Mouse (Mus musculus) hindbrain, embryonic 15.5 days (tissue): ENCODE data around the gene Slc37a4. TPM values are rescaled to one million over a fixed set of nuclear protein-coding genes. Genes with fewer than 3 reads are reported as not detected.
"Not testable (repeated sequence)": the region's sequence is repeated elsewhere in the genome, so short reads cannot be mapped to it uniquely, and the experiment has no call there.

Experiments used
- ATAC-seq: fragments of 200-750 bp; cut with Nextera tagmentation; 2 replicates; pipeline ENCODE4 v1.8.0; 2017; ENCODE audit warnings: low read depth, moderate number of reproducible peaks, moderate TSS enrichment; ENCODE audit not compliant: low FRiP score
- H3K27ac ChIP-seq: fragments of 300-500 bp; sonication (generic); replicated peaks from 2 replicates; pipeline ENCODE4 v1.5.1; 2015; ENCODE audit warnings: mild to moderate bottlenecking, inconsistent platforms
- H3K27me3 ChIP-seq: fragments of 300-500 bp; sonication (generic); 2 replicates; pipeline ENCODE4 v1.6.1; 2015; ENCODE audit warnings: control low read depth, inconsistent platforms
- H3K36me3 ChIP-seq: fragments of 300-500 bp; sonication (generic); 2 replicates; pipeline ENCODE4 v1.6.1; 2015; ENCODE audit warnings: control low read depth, inconsistent platforms
- H3K4me1 ChIP-seq: fragments of 300-500 bp; sonication (generic); replicated peaks from 2 replicates; pipeline ENCODE4 v1.6.1; 2015; ENCODE audit warnings: control low read depth, inconsistent platforms
- H3K4me2 ChIP-seq: fragments of 300-500 bp; sonication (generic); 2 replicates; pipeline ENCODE4 v1.6.1; 2015; ENCODE audit warnings: moderate library complexity, mild to moderate bottlenecking, inconsistent platforms
- H3K4me3 ChIP-seq: fragments of 300-500 bp; sonication (generic); 2 replicates; pipeline ENCODE4 v1.5.1; 2015; ENCODE audit warnings: mild to moderate bottlenecking, inconsistent platforms
- H3K9ac ChIP-seq: fragments of 300-500 bp; sonication (generic); 2 replicates; pipeline ENCODE4 v1.6.1; 2015; ENCODE audit warnings: inconsistent platforms
- H3K9me3 ChIP-seq: fragments of 300-500 bp; sonication (generic); 2 replicates; pipeline ENCODE4 v1.6.1; 2016; ENCODE audit warnings: control low read depth, inconsistent platforms
- WGBS: fragments of 180-500 bp; shearing (Covaris S2); methylation state at CpG from one replicate; pipeline ENCODE4 v1.1.7; 2015; 5-methylcytosine and 5-hydroxymethylcytosine counted together
- polyA plus RNA-seq: library from polyadenylated mRNA; unstranded; fragments of >200 nt; fragmentation: Nextera tagmentation; extraction: Ambion mirVana; gene quantifications from 2 replicates; pipeline ENCODE4 v1.2.1, GENCODE M21; 2015

Slc37a4 gene
- polyA plus RNA-seq, 1 experiment from 2014 or later: 56.3 TPM

DNA sequence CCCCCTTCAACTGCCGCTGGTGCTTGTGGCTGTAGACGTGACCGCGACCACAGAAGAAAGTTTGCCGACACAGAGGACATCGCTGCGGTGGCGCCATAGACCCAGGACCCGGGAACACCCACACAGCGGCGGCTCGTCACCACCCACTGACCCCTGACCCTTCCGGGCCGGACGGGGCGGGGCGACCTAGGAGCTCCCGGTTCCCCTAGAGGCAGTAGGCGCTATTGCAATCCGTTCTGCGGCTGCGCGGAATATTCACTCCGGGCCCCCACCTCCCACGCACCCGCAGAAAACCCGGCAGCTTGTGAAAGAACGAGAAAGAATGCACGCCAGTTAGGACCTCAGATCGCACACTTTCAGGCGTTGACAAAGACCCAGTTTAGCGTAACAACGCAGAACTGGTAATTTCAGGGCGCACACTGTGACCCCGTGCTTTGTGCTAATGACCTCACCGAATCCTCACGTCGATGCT is 21.3 kb downstream of the Slc37a4 start:
- Histone ChIP-seq H3K4me1 (peaks cover 17% of the 10 kb centered on the region), H3K36me3 (peaks cover 17% of the 10 kb centered on the region), H3K4me2 (peak overlapping the region; percentile 80), H3K9me3 (no peaks in the 10 kb centered on the region), H3K9ac (peak overlapping the region; percentile 74), H3K27ac (peak overlapping the region; percentile 79), H3K4me3 (peak overlapping the region; percentile 74), H3K27me3 (no peaks in the 10 kb centered on the region)
- peak; percentile 93 for ATAC-seq
- under 1% methylated on average over 38 of the region's 38 CpGs for WGBS

DNA sequence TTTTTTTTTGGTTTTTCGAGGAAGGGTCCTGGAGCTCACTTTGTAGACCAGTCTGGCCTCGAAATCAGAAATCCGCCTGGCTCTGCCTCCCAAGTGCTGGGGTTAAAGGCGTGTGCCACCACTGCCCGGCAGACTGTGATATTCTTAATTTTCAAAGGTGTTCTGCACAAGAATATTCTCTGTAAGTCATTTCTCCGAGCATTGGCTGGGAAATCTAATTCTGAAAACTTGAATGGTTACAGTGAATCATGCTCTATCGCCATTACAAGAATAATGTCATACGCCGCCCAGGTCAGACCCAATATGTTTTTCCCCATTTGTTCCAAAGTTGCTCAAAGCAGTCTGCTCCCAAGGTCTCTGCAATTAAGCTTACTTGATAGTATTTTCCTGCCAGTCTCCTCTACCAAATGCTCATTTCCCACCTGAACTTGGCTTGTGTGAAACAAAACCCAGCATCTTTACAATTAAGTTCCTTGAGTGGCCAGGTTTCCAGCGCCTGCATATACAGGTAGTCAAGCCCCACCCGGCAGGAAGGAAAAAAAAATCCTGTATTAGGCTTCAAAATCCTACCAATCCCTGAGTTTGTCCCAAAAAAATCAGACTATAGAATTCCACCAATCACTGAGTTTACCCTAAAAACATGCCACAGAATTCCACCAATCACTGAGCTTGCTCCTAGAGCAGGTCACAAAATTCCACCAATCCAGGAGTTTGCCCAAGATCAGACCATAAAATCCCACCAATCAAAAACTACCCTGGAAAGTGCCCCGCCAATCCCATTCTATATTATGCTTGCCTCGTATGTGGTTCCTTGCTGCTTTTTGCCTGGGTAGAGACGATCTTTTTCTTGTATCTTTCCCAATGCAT is 22.1 kb downstream of the Slc37a4 start, which contains the start of gene Ccdc84:
TSS of gene Ccdc84 (minus strand) at position 51 of the 867 bp plus-strand sequence.
- H3K27me3 ChIP-seq: no peaks in the 10 kb centered on the region
- H3K9me3 ChIP-seq: no peaks in the 10 kb centered on the region
- no peak for ATAC-seq
- peaks cover 17% of the 10 kb centered on the region for H3K4me1 ChIP-seq
- peak within 1 kb of the TSS; percentile 79 for H3K27ac ChIP-seq
- H3K36me3 ChIP-seq: peaks cover 8% of the 10 kb centered on the region
- WGBS: 77% methylated on average over 14 of the region's 14 CpGs
- peak within 1 kb of the TSS; percentile 80 for H3K4me2 ChIP-seq
- peak within 1 kb of the TSS; percentile 74 for H3K9ac ChIP-seq
- peak within 1 kb of the TSS; percentile 74 for H3K4me3 ChIP-seq

GRCm38 (mm10) chr9:44419730-44420129 is 23.1 kb downstream of the Slc37a4 start:
- H3K27me3 ChIP-seq, H3K27ac ChIP-seq, H3K9me3 ChIP-seq, H3K9ac ChIP-seq, H3K4me3 ChIP-seq, H3K36me3 ChIP-seq, H3K4me2 ChIP-seq, ATAC-seq: not testable (repeated sequence)
- WGBS: 98% methylated on average over 9 of the region's 9 CpGs
- peaks cover 17% of the 10 kb centered on the region for H3K4me1 ChIP-seq

DNA sequence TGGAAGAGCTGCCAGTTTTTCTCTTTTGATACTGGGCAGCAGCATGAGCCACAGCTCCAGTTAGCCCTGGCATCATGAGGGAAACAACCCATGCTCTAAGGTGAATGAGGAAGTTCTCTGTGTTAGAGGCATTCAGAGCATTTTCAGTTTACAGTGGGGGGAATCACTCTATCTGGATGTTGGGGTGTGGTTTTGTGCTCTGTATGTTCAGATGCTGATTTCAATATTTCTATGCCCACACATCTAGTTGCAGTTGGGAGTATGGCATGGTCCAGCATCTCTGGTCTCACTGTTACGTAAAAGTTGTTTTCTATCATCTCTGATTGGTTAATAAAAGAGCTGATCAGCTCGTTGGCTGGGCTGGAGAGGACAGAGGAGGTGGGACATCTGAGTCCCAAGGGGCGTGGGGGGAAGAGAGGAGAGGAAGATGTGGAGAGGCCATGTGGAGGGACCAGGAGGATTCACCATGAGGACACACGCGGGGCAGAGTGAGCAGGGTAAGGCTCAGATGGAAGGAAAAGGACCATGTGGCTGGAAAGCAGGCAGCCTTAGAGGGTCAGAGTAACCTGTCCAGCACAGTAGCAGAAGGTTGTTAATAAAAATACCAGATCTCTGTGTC is 23.7 kb downstream of the Slc37a4 start:
- Histone ChIP-seq H3K4me2 (no peak overlapping the region), H3K27ac (no peak overlapping the region), H3K9ac (no peak overlapping the region), H3K27me3 (no peaks in the 10 kb centered on the region), H3K4me1 (peaks cover 17% of the 10 kb centered on the region), H3K36me3 (no peaks in the 10 kb centered on the region), H3K4me3 (no peak overlapping the region), H3K9me3 (no peaks in the 10 kb centered on the region)
- WGBS: 83% methylated on average over 5 of the region's 5 CpGs
- ATAC-seq: no peak

DNA sequence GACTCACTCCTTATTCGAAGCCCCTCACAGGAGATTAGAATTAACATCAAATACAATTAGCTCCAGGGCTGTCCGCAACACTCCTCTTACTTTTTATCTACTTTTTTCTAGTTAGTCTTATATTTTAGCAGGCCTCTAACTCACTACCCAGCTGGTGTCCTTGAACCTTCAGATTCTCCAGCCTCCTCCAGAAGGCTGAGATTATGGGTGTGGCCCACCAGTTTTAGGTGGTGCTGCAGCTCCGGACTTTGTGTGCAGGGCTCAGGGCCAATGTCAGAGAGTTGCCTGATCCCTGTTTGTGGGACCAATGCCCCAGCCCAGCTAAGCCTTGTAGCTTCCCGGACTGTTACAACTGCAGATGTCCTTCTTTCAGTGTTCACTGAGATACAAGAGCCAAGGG is 26.9 kb downstream of the Slc37a4 start:
- Histone ChIP-seq H3K4me1 (peaks cover under 1% of the 10 kb centered on the region; the same call in 1 of the 2 replicates), H3K9me3 (no peaks in the 10 kb centered on the region), H3K4me2 (no peak overlapping the region), H3K27ac (no peak overlapping the region), H3K9ac (no peak overlapping the region), H3K36me3 (no peaks in the 10 kb centered on the region), H3K27me3 (no peaks in the 10 kb centered on the region), H3K4me3 (no peak overlapping the region)
- WGBS: 89% methylated on average over 4 of the region's 4 CpGs
- ATAC-seq: no peak

GRCm38 (mm10) chr9:44432577-44433185 is 36.0 kb downstream of the Slc37a4 start:
- Histone ChIP-seq H3K27me3 (no peaks in the 10 kb centered on the region), H3K36me3 (no peaks in the 10 kb centered on the region), H3K27ac (no peak overlapping the region), H3K9me3 (no peaks in the 10 kb centered on the region), H3K4me1 (no peaks in the 10 kb centered on the region), H3K4me2 (no peak overlapping the region), H3K4me3 (no peak overlapping the region), H3K9ac (no peak overlapping the region)
- ATAC-seq: no peak
- WGBS: 58% methylated on average over 5 of the region's 5 CpGs

GRCm38 (mm10) chr9:44435747-44436146 is 39.1 kb downstream of the Slc37a4 start:
- Histone ChIP-seq H3K4me1 (no peaks in the 10 kb centered on the region), H3K9ac (no peak overlapping the region), H3K27me3 (no peaks in the 10 kb centered on the region), H3K4me2 (no peak overlapping the region), H3K36me3 (no peaks in the 10 kb centered on the region), H3K27ac (no peak overlapping the region), H3K9me3 (no peaks in the 10 kb centered on the region), H3K4me3 (no peak overlapping the region)
- 84% methylated on average over 6 of the region's 6 CpGs for WGBS
- no peak for ATAC-seq

- 77% methylated on average over 19 of the region's 19 CpGs for WGBS
- Histone ChIP-seq H3K27ac (no peak within 1 kb of the TSS), H3K9ac (no peak within 1 kb of the TSS), H3K36me3 (no peaks in the 10 kb centered on the region), H3K4me1 (no peaks in the 10 kb centered on the region), H3K4me3 (no peak within 1 kb of the TSS), H3K27me3 (no peaks in the 10 kb centered on the region), H3K9me3 (no peaks in the 10 kb centered on the region), H3K4me2 (no peak within 1 kb of the TSS)
- no peak for ATAC-seq
Observed at GRCm38 (mm10) chr9:44440961-44441360, 44.3 kb downstream of the Slc37a4 start, which contains the start of gene Foxr1. Gene Foxr1 (minus strand): TSS chr9:44441136.

DNA sequence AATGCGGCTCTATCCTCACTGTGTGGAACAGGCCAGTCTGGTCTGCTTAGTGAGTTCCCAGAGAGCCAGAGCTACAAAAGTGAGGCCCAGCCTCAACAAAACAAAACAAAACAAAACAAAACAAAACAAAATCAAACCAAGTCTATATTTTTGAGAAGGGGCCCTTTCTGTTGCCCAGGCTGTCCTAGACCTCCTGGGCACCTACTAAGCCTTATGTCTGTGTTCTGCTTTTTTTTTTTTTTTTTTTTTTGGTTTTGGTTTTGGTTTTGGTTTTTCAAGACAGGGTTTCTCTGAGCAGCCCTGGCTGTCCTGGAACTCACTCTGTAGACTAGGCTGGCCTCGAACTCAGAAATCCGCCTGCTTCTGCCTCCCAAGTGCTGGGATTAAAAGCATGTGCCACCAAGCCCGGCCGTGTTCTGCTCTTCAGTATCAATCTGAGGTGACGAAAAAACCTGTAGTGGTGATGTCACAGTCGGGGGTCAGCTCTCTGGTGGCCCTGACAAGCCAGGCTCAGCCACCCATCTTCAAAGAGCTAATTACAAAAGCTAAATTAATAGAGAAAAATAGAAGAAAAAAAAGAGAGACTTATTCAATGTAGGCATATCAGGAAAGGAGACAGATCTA is 47.9 kb downstream of the Slc37a4 start:
- H3K27me3 ChIP-seq, H3K4me2 ChIP-seq, H3K4me1 ChIP-seq, H3K9me3 ChIP-seq, H3K4me3 ChIP-seq, H3K27ac ChIP-seq, H3K36me3 ChIP-seq, H3K9ac ChIP-seq, ATAC-seq: not testable (repeated sequence)
- WGBS: 87% methylated on average over 7 of the region's 7 CpGs

DNA sequence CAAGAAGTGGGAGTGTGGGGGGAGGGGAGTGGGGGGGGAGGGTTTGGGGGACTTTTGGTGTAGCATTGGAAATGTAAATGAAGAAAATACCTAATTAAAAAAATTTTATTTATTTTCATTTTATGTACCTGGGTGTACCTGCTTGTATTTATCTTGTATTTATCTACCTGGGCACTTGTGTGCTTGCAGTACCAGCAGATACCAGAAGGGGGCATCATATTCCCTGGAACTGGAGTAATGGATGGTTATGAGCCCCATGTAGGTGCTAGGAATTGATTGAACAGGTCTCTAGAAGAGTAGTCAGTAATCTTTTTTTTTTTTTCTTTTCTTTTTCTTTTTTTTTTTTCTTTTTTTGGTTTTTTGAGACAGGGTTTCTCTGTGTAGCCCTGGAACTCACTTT is 53.7 kb downstream of the Slc37a4 start:
- H3K9me3 ChIP-seq: no peaks in the 10 kb centered on the region
- no peak for ATAC-seq
- H3K4me2 ChIP-seq: no peak overlapping the region
- H3K27me3 ChIP-seq: no peaks in the 10 kb centered on the region; the same call in 1 of the 2 replicates
- H3K36me3 ChIP-seq: no peaks in the 10 kb centered on the region
- H3K9ac ChIP-seq: no peak overlapping the region
- H3K4me1 ChIP-seq: peaks cover 7% of the 10 kb centered on the region
- no peak overlapping the region for H3K27ac ChIP-seq
- no peak overlapping the region for H3K4me3 ChIP-seq
